Mouse (Mus musculus): ENCODE measurements around the gene Sirt7.

- TF ChIP-seq POLR2A (IDR thresholded peaks at IDR 0.05; ENCODE audit: insufficient read depth, low read depth, low read length) (no peak), CTCF (IDR thresholded peaks at IDR 0.05) (no peak), EP300 (IDR thresholded peaks at IDR 0.05; ENCODE audit: insufficient read depth, low read depth, low read length) (no peak)
These were observed 5.4 kb upstream of the Sirt7 start for GRCm38 (mm10) chr11:120630401-120630871.

Measured in heart, adult 2 months (tissue).